Mouse (Mus musculus): Measurements from ENCODE around the gene Paqr3. TPM values are rescaled to one million over a fixed set of nuclear protein-coding genes. Genes with fewer than 3 reads are reported as not detected.

The Paqr3 gene
- 7.9 and 8.1 TPM in 2 replicates for total RNA-seq (2014; rRNA removed)
- 7.9 and 10.5 TPM in 2 replicates for polyA plus RNA-seq (2012; rRNA removed)

GRCm38 (mm10) chr5:97111207-97111910 lies at the start of gene Paqr3:
Gene Paqr3, minus strand, starts transcription at chr5:97111596.
- 1% methylated on average over 62 of the region's 62 CpGs for WGBS
- no peaks in the 10 kb centered on the region for H3K79me2 ChIP-seq (ENCODE audit: control insufficient read depth, insufficient read depth, low read length)
- TF ChIP-seq CTCF (IDR thresholded peaks at IDR 0.05; ENCODE audit: low read depth, low read length) = no peak
- TF ChIP-seq POLR2A (IDR thresholded peaks at IDR 0.05; ENCODE audit: extremely low read depth, insufficient read depth, low read length) = peak; percentile 40; the same call in 1 of the 2 replicates
- H3K4me1 ChIP-seq (ENCODE audit: control insufficient read depth, insufficient read depth, low read length) = peaks cover 3% of the 10 kb centered on the region; the same call in 1 of the 2 replicates
- H3K36me3 ChIP-seq (ENCODE audit: control insufficient read depth, insufficient read depth, low read length) = no peaks in the 10 kb centered on the region; the same call in 1 of the 2 replicates
- no peaks in the 10 kb centered on the region for H3K27me3 ChIP-seq (ENCODE audit: control insufficient read depth, insufficient read depth, low read length)
- no peak within 1 kb of the TSS for H3K27ac ChIP-seq (replicated peaks; ENCODE audit: insufficient read depth, low read depth, low read length)
- peak; percentile 89 for DNase-seq (ENCODE audit: extremely low read depth, low read depth, low spot score)
- H3K9ac ChIP-seq (ENCODE audit: low read depth, low read length) = peak within 1 kb of the TSS; percentile 71
- H3K4me3 ChIP-seq (ENCODE audit: insufficient read depth, low read depth, low read length) = peak within 1 kb of the TSS; percentile 60

GRCm38 (mm10) chr5:97154688-97155087 lies 43.3 kb upstream of the Paqr3 start:
- no peak overlapping the region for H3K4me3 ChIP-seq (ENCODE audit: insufficient read depth, low read depth, low read length)
- no peaks in the 10 kb centered on the region for H3K79me2 ChIP-seq (ENCODE audit: control insufficient read depth, insufficient read depth, low read length)
- DNase-seq (ENCODE audit: extremely low read depth, low read depth, low spot score) = peak; percentile 9
- no peaks in the 10 kb centered on the region for H3K36me3 ChIP-seq (ENCODE audit: control insufficient read depth, insufficient read depth, low read length)
- H3K27ac ChIP-seq (replicated peaks; ENCODE audit: insufficient read depth, low read depth, low read length) = no peak overlapping the region
- H3K9ac ChIP-seq (ENCODE audit: low read depth, low read length) = no peak overlapping the region
- H3K4me1 ChIP-seq (ENCODE audit: control insufficient read depth, insufficient read depth, low read length) = no peaks in the 10 kb centered on the region
- no peaks in the 10 kb centered on the region for H3K27me3 ChIP-seq (ENCODE audit: control insufficient read depth, insufficient read depth, low read length)
- WGBS = 6% methylated on average over 1 of the region's 1 CpGs
- TF ChIP-seq CTCF (IDR thresholded peaks at IDR 0.05; ENCODE audit: low read depth, low read length) = no peak
- no peak for TF ChIP-seq POLR2A (IDR thresholded peaks at IDR 0.05; ENCODE audit: extremely low read depth, insufficient read depth, low read length)

- Histone ChIP-seq H3K27me3 (ENCODE audit: control insufficient read depth, insufficient read depth, low read length) (no peaks in the 10 kb centered on the region), H3K9ac (ENCODE audit: low read depth, low read length) (no peak overlapping the region), H3K4me1 (ENCODE audit: control insufficient read depth, insufficient read depth, low read length) (no peaks in the 10 kb centered on the region), H3K79me2 (ENCODE audit: control insufficient read depth, insufficient read depth, low read length) (no peaks in the 10 kb centered on the region), H3K36me3 (ENCODE audit: control insufficient read depth, insufficient read depth, low read length) (no peaks in the 10 kb centered on the region), H3K27ac (replicated peaks; ENCODE audit: insufficient read depth, low read depth, low read length) (no peak overlapping the region), H3K4me3 (ENCODE audit: insufficient read depth, low read depth, low read length) (no peak overlapping the region)
- no peak for DNase-seq (ENCODE audit: extremely low read depth, low read depth, low spot score)
- no peak for TF ChIP-seq POLR2A (IDR thresholded peaks at IDR 0.05; ENCODE audit: extremely low read depth, insufficient read depth, low read length)
- TF ChIP-seq CTCF (IDR thresholded peaks at IDR 0.05; ENCODE audit: low read depth, low read length) = no peak
- 80% methylated on average over 2 of the region's 2 CpGs for WGBS
Measured at GRCm38 (mm10) chr5:97135331-97135730, 23.9 kb upstream of the Paqr3 start.

- Histone ChIP-seq H3K9ac (ENCODE audit: low read depth, low read length) (no peak overlapping the region), H3K4me3 (ENCODE audit: insufficient read depth, low read depth, low read length) (no peak overlapping the region), H3K4me1 (ENCODE audit: control insufficient read depth, insufficient read depth, low read length) (no peaks in the 10 kb centered on the region), H3K36me3 (ENCODE audit: control insufficient read depth, insufficient read depth, low read length) (no peaks in the 10 kb centered on the region), H3K27ac (replicated peaks; ENCODE audit: insufficient read depth, low read depth, low read length) (no peak overlapping the region), H3K79me2 (ENCODE audit: control insufficient read depth, insufficient read depth, low read length) (no peaks in the 10 kb centered on the region), H3K27me3 (ENCODE audit: control insufficient read depth, insufficient read depth, low read length) (no peaks in the 10 kb centered on the region)
- DNase-seq (ENCODE audit: extremely low read depth, low read depth, low spot score) = no peak
- 98% methylated on average over 2 of the region's 2 CpGs for WGBS
- no peak for TF ChIP-seq CTCF (IDR thresholded peaks at IDR 0.05; ENCODE audit: low read depth, low read length)
- no peak for TF ChIP-seq POLR2A (IDR thresholded peaks at IDR 0.05; ENCODE audit: extremely low read depth, insufficient read depth, low read length)
Measured at GRCm38 (mm10) chr5:97129589-97129988, 18.2 kb upstream of the Paqr3 start.

- Histone ChIP-seq H3K9ac (ENCODE audit: low read depth, low read length) (no peak overlapping the region), H3K4me3 (ENCODE audit: insufficient read depth, low read depth, low read length) (no peak overlapping the region), H3K4me1 (ENCODE audit: control insufficient read depth, insufficient read depth, low read length) (no peaks in the 10 kb centered on the region), H3K36me3 (ENCODE audit: control insufficient read depth, insufficient read depth, low read length) (no peaks in the 10 kb centered on the region), H3K79me2 (ENCODE audit: control insufficient read depth, insufficient read depth, low read length) (no peaks in the 10 kb centered on the region), H3K27ac (replicated peaks; ENCODE audit: insufficient read depth, low read depth, low read length) (no peak overlapping the region), H3K27me3 (ENCODE audit: control insufficient read depth, insufficient read depth, low read length) (no peaks in the 10 kb centered on the region)
- peak; percentile 57 for DNase-seq (ENCODE audit: extremely low read depth, low read depth, low spot score)
- TF ChIP-seq POLR2A (IDR thresholded peaks at IDR 0.05; ENCODE audit: extremely low read depth, insufficient read depth, low read length) (no peak), CTCF (IDR thresholded peaks at IDR 0.05; ENCODE audit: low read depth, low read length) (peak; percentile 51)
- 44% methylated on average over 21 of the region's 21 CpGs for WGBS
Measured at GRCm38 (mm10) chr5:97128242-97129226, 17.1 kb upstream of the Paqr3 start.
